Mouse (Mus musculus) cerebellum, adult 11-12 months (tissue): ENCODE results near the gene Por.

Experiments used
- DNase-seq: peaks from one replicate; pipeline ENCODE4 v3.0.0; 2022

The Por gene

GRCm38 (mm10) chr5:135657703-135658373, 12.0 kb upstream of the Por start:
- DNase-seq: no peak

- DNase-seq: no peak
Observed at GRCm38 (mm10) chr5:135659956-135660355, 9.9 kb upstream of the Por start.

GRCm38 (mm10) chr5:135660535-135660934, 9.3 kb upstream of the Por start:
- no peak for DNase-seq

- DNase-seq: no peak
Observed at GRCm38 (mm10) chr5:135666890-135667289, 2.9 kb upstream of the Por start.

- DNase-seq: no peak
Observed at GRCm38 (mm10) chr5:135668071-135668470, 1.8 kb upstream of the Por start.

GRCm38 (mm10) chr5:135670881-135671280, 1.0 kb downstream of the Por start:
- no peak for DNase-seq

GRCm38 (mm10) chr5:135672509-135672908, 2.7 kb downstream of the Por start:
- DNase-seq: no peak

- no peak for DNase-seq
Observed at GRCm38 (mm10) chr5:135672980-135673379, 3.1 kb downstream of the Por start.

- no peak for DNase-seq
Observed at GRCm38 (mm10) chr5:135674349-135674775, 4.5 kb downstream of the Por start.

GRCm38 (mm10) chr5:135674821-135675220, 5.0 kb downstream of the Por start:
- peak; percentile 60 for DNase-seq

- DNase-seq: no peak
Observed at GRCm38 (mm10) chr5:135676696-135677095, 6.9 kb downstream of the Por start.

GRCm38 (mm10) chr5:135677251-135677650, 7.4 kb downstream of the Por start:
- DNase-seq: no peak

GRCm38 (mm10) chr5:135678481-135678880, 8.6 kb downstream of the Por start:
- DNase-seq: no peak

GRCm38 (mm10) chr5:135680967-135681545, 11.2 kb downstream of the Por start:
- DNase-seq: no peak

GRCm38 (mm10) chr5:135682009-135682408, 12.2 kb downstream of the Por start:
- DNase-seq: no peak

GRCm38 (mm10) chr5:135682942-135683570, 13.2 kb downstream of the Por start:
- DNase-seq: no peak

- no peak for DNase-seq
Observed at GRCm38 (mm10) chr5:135690401-135690800, 20.6 kb downstream of the Por start.

- no peak for DNase-seq
Observed at GRCm38 (mm10) chr5:135691266-135691665, 21.4 kb downstream of the Por start.

GRCm38 (mm10) chr5:135693281-135693853, 23.5 kb downstream of the Por start:
- DNase-seq: no peak

- DNase-seq: no peak
Observed at GRCm38 (mm10) chr5:135695277-135695721, 25.5 kb downstream of the Por start.

- no peak for DNase-seq
Observed at GRCm38 (mm10) chr5:135697711-135698111, 27.9 kb downstream of the Por start.

- DNase-seq: no peak
Observed at GRCm38 (mm10) chr5:135701601-135702000, 31.8 kb downstream of the Por start.

- no peak for DNase-seq
Observed at GRCm38 (mm10) chr5:135702190-135702589, 32.4 kb downstream of the Por start.

GRCm38 (mm10) chr5:135702682-135703192, 32.9 kb downstream of the Por start:
- DNase-seq: no peak
